Mouse (Mus musculus): ENCODE results near the gene Camk1d. TPM values are rescaled to one million over a fixed set of nuclear protein-coding genes. Genes with fewer than 3 reads are reported as not detected.
"Not testable (repeated sequence)": the region's sequence is repeated elsewhere in the genome, so short reads cannot be mapped to it uniquely, and the experiment has no call there.

The Camk1d gene
- polyA plus RNA-seq, 1 experiment from 2014 or later = 3.1 TPM

DNA sequence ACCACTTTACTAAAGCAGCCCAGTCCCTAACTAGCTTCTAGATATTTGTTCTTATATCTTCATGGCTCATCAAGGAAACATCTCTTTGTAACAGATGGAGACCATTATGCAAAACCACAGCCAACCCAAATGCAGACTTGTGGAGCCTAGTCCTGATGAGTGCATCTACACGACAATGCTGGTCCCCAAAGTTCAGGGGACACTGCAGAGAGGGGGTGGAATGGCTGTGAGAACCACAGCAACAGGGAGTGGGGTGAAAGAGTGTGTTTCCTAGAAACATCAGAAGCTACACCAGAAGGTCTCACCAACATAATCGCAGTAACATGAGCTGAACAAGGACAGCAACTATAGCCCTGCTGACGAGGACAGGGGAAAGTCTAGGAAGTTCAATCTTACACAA is 152.9 kb downstream of the Camk1d start:
- WGBS = 84% methylated on average over 3 of the region's 3 CpGs
- Histone ChIP-seq H3K4me1 (replicated peaks) (no peaks in the 10 kb centered on the region), H3K27me3 (replicated peaks) (no peaks in the 10 kb centered on the region), H3K4me3 (no peak overlapping the region), H3K36me3 (no peaks in the 10 kb centered on the region), H3K4me2 (no peak overlapping the region), H3K9me3 (replicated peaks) (no peaks in the 10 kb centered on the region), H3K27ac (ENCODE audit: poor library complexity, severe bottlenecking) (no peak overlapping the region), H3K9ac (no peak overlapping the region)
- ATAC-seq (ENCODE audit: insufficient number of reproducible peaks, low FRiP score) = no peak

DNA sequence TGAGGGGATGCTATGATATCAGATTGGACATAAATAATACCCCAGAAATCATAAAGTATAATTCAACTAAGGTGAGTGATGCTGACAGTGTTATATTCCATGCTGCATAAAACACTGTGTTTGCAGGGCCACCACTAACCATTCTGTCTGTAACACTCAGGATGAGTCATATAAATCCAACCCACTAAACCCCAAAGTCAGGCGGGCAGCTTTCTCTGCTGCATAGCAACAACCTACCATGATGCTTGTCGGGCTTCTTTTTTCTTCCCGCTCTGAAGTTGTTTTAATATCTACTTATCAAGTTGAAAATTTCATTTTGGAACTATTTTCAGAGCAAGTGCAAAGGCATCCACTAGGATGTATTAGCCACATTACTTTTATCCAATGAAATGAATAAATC is 161.1 kb downstream of the Camk1d start:
- Histone ChIP-seq H3K9ac (no peak overlapping the region), H3K4me3 (no peak overlapping the region), H3K27ac (ENCODE audit: poor library complexity, severe bottlenecking) (no peak overlapping the region), H3K27me3 (replicated peaks) (no peaks in the 10 kb centered on the region), H3K4me1 (replicated peaks) (no peaks in the 10 kb centered on the region), H3K9me3 (replicated peaks) (no peaks in the 10 kb centered on the region), H3K4me2 (no peak overlapping the region), H3K36me3 (no peaks in the 10 kb centered on the region)
- no peak for ATAC-seq (ENCODE audit: insufficient number of reproducible peaks, low FRiP score)
- 81% methylated on average over 3 of the region's 3 CpGs for WGBS

DNA sequence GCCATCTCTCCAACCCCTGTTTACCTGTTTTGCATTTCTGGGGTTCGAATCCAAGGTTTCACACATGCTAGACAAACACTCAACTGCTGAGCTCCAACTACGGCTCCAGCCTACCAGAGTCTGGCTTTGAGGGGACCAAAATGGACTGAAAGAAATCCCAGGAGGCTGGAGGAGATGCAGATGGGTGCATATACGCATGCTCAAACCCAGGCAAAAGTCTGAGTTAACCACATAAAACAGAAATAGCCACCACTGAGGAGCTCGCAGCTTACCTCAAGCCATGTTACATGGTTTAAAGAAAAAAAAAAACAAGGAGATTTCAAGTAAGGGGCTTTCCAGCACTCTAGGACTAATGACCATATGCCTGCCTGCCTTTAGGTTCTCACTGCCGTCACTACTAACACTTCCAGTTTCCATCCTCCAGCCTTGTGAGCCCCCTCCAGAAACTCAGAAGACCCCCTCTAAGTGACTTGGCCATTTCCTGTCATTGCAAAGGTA is 162.5 kb downstream of the Camk1d start:
- no peaks in the 10 kb centered on the region for H3K27me3 ChIP-seq (replicated peaks)
- H3K27ac ChIP-seq (ENCODE audit: poor library complexity, severe bottlenecking) = no peak overlapping the region
- no peak for ATAC-seq (ENCODE audit: insufficient number of reproducible peaks, low FRiP score)
- H3K36me3 ChIP-seq = no peaks in the 10 kb centered on the region
- no peak overlapping the region for H3K4me2 ChIP-seq
- H3K9ac ChIP-seq = no peak overlapping the region
- WGBS = 81% methylated on average over 5 of the region's 5 CpGs
- H3K4me3 ChIP-seq = no peak overlapping the region
- no peaks in the 10 kb centered on the region for H3K4me1 ChIP-seq (replicated peaks)
- H3K9me3 ChIP-seq (replicated peaks) = no peaks in the 10 kb centered on the region

DNA sequence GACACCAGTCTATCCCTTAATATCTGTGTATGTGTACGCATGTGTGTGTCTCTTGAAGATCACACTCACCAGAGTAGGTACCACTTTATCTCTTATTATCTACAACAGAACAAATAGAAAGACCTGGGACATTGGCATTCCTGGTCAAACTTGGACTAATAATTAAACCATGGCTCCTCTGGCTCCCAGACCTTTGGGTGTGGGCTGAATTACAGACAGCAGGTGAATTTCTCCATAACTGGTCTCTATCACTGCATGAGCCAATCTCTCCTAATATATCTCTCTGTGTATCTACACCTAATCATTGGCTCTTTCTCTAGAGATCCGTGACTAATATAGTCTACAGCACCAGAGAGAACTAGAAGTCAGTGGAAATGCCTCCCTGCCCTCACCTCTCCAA is 165.0 kb downstream of the Camk1d start:
- Histone ChIP-seq H3K27ac (ENCODE audit: poor library complexity, severe bottlenecking) (no peak overlapping the region), H3K4me2 (no peak overlapping the region), H3K4me1 (replicated peaks) (no peaks in the 10 kb centered on the region), H3K4me3 (no peak overlapping the region), H3K36me3 (no peaks in the 10 kb centered on the region), H3K9ac (no peak overlapping the region), H3K9me3 (replicated peaks) (no peaks in the 10 kb centered on the region), H3K27me3 (replicated peaks) (no peaks in the 10 kb centered on the region)
- WGBS = 74% methylated on average over 2 of the region's 2 CpGs
- no peak for ATAC-seq (ENCODE audit: insufficient number of reproducible peaks, low FRiP score)

DNA sequence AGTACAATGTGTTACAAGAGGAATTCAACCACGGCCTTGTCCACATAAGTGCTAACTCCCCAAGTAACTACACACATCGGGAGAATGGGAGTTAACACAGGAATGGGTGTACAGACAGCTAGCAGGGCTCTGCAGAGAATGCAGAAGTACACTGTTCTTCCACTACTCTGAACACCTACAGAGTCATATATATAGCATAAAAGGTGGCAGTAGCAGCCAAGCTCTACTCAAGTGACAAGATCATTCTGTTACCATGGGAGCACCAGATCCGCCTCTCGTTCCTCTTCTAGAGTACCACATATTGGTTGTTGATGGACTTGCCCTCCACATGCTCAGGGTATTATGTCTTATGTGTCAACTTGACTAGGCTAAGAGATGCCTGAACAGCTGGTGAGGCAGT is 165.4 kb downstream of the Camk1d start:
- no peaks in the 10 kb centered on the region for H3K9me3 ChIP-seq (replicated peaks)
- no peak overlapping the region for H3K9ac ChIP-seq
- WGBS = 87% methylated on average over 4 of the region's 4 CpGs
- no peak for ATAC-seq (ENCODE audit: insufficient number of reproducible peaks, low FRiP score)
- no peak overlapping the region for H3K4me3 ChIP-seq
- H3K4me1 ChIP-seq (replicated peaks) = no peaks in the 10 kb centered on the region
- no peaks in the 10 kb centered on the region for H3K27me3 ChIP-seq (replicated peaks)
- no peak overlapping the region for H3K4me2 ChIP-seq
- H3K36me3 ChIP-seq = no peaks in the 10 kb centered on the region
- H3K27ac ChIP-seq (ENCODE audit: poor library complexity, severe bottlenecking) = no peak overlapping the region

DNA sequence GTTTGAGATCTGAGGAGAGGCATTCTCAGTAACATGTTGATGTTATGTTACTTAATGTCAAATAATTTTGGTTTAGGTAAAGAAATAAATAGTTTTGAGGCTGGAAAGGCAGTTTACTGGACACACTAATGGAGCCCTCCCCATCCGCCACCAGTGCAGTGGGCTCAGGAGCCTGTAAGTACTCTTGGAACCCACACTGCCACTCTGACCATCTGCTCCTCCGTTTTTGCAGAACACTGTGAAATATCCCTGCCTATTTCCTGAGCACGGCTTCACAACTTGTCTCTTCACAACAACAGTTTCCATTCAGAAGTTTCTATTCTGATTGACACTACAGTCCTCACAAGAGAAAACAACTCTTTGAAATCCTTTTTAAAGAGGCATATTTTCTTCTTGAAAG is 173.4 kb downstream of the Camk1d start:
- no peak overlapping the region for H3K4me3 ChIP-seq
- no peaks in the 10 kb centered on the region for H3K36me3 ChIP-seq
- 66% methylated on average over 3 of the region's 3 CpGs for WGBS

DNA sequence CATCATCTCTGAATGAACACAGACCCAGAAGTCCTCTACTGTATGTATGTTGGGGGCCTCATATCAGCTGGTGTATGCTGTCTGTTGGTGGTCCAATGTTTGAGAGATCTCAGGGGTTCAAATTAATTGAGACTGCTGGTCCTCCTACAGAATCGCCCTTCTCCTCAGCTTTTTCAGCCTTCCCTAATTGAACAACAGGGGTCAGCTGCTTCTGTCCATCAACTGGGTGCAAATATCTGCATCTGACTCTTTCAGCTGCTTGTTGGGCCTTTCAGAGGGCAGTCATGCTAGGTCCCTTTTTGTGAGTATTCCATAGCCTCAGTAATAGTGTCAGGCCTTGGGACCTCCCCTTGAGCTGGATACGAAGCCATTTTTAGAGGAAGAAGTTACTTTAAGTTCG is 174.4 kb downstream of the Camk1d start:
- not testable (repeated sequence) for H3K27ac ChIP-seq (ENCODE audit: poor library complexity, severe bottlenecking); H3K9ac ChIP-seq; H3K36me3 ChIP-seq; ATAC-seq (ENCODE audit: insufficient number of reproducible peaks, low FRiP score); H3K4me3 ChIP-seq; H3K4me1 ChIP-seq (replicated peaks); H3K27me3 ChIP-seq (replicated peaks); H3K9me3 ChIP-seq (replicated peaks); H3K4me2 ChIP-seq
- 74% methylated on average over 3 of the region's 3 CpGs for WGBS

More for the DNA sequence above, 173.4 kb downstream of the Camk1d start:
- H3K27me3 ChIP-seq (replicated peaks) = no peaks in the 10 kb centered on the region
- H3K4me1 ChIP-seq (replicated peaks) = no peaks in the 10 kb centered on the region
- no peak overlapping the region for H3K27ac ChIP-seq (ENCODE audit: poor library complexity, severe bottlenecking)
- H3K9me3 ChIP-seq (replicated peaks) = no peaks in the 10 kb centered on the region
- H3K9ac ChIP-seq = no peak overlapping the region
- no peak for ATAC-seq (ENCODE audit: insufficient number of reproducible peaks, low FRiP score)
- no peak overlapping the region for H3K4me2 ChIP-seq

DNA sequence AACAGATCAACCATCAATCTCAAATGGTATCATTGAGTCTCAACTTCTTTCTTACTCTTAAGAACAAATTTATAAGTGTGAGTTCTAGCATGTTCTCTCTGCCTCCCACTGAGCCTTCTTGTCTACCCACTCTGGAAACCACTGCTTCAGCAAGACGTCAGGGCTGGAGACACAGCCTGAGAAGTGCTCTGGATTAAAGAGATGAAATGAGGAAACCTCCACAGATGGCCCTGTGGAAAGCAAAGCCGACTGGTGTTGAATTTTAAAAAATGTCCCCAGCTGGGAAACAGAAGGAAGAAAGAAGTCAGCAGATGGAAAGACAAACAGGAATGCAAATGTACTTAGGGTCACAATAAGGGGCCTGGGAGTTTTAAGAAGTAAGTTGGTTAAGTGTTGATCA is 180.4 kb downstream of the Camk1d start:
- H3K27me3 ChIP-seq (replicated peaks) = no peaks in the 10 kb centered on the region
- H3K9me3 ChIP-seq (replicated peaks) = 0 out of 2 replicates have a peak, but pooled peaks cover 3% of the 10 kb centered on the region
- H3K4me1 ChIP-seq (replicated peaks) = no peaks in the 10 kb centered on the region
- ATAC-seq (ENCODE audit: insufficient number of reproducible peaks, low FRiP score) = no peak
- 66% methylated on average over 2 of the region's 2 CpGs for WGBS
- H3K9ac ChIP-seq = no peak overlapping the region
- H3K4me3 ChIP-seq = no peak overlapping the region
- H3K27ac ChIP-seq (ENCODE audit: poor library complexity, severe bottlenecking) = no peak overlapping the region
- H3K36me3 ChIP-seq = no peaks in the 10 kb centered on the region
- no peak overlapping the region for H3K4me2 ChIP-seq

DNA sequence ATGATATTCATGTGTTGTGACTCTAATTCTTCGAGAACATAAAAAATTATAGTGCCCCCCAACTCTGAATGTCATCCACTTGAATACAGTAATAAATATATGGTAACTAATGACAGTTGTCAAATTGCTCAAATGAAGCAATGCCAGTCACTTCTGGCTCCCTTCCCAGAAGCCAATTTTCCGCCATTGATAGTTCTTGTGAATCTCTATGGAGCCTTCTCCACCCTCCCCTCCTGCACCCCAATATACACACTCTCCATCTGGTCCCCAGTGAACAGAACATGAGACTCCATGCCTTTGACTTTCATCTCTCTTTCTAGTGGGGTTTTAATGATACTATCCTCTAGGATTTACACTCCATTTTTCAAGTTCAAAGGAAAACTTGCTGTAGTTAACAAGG is 184.3 kb downstream of the Camk1d start:
- Histone ChIP-seq H3K9ac (no peak overlapping the region), H3K9me3 (replicated peaks) (0 out of 2 replicates have a peak, but pooled peaks cover 5% of the 10 kb centered on the region), H3K36me3 (no peaks in the 10 kb centered on the region), H3K4me1 (replicated peaks) (no peaks in the 10 kb centered on the region), H3K27me3 (replicated peaks) (no peaks in the 10 kb centered on the region), H3K4me3 (no peak overlapping the region), H3K27ac (ENCODE audit: poor library complexity, severe bottlenecking) (no peak overlapping the region), H3K4me2 (no peak overlapping the region)
- ATAC-seq (ENCODE audit: insufficient number of reproducible peaks, low FRiP score) = no peak
- 65% methylated on average over 2 of the region's 2 CpGs for WGBS

DNA sequence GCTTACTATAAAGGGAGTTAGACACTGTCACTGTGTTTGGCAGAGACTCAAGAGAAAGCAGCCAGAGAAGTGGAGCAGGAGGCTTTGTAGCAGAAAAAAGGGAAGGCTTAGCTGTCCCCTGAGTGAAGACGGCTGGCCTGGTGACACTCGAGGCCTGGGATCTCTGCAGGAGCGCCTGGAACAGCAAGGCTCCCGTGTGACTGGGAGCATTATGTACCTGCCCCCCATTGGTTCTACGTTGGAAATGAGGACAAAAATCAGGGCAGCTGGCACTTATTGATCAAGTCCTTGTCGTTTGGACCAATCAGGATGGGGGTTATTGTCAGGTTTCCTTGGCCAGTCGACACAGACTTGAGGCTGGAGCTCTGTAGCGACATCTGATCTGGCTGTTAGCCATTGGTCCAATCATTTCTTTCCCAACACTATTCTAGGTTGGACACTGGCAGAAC is 195.1 kb downstream of the Camk1d start:
- no peaks in the 10 kb centered on the region for H3K4me1 ChIP-seq (replicated peaks)
- H3K4me3 ChIP-seq = no peak overlapping the region
- no peak overlapping the region for H3K27ac ChIP-seq (ENCODE audit: poor library complexity, severe bottlenecking)
- H3K9me3 ChIP-seq (replicated peaks) = peaks cover 1% of the 10 kb centered on the region
- no peak overlapping the region for H3K4me2 ChIP-seq
- no peaks in the 10 kb centered on the region for H3K36me3 ChIP-seq
- 45% methylated on average over 8 of the region's 8 CpGs for WGBS
- no peak for ATAC-seq (ENCODE audit: insufficient number of reproducible peaks, low FRiP score)
- H3K9ac ChIP-seq = no peak overlapping the region
- H3K27me3 ChIP-seq (replicated peaks) = no peaks in the 10 kb centered on the region

DNA sequence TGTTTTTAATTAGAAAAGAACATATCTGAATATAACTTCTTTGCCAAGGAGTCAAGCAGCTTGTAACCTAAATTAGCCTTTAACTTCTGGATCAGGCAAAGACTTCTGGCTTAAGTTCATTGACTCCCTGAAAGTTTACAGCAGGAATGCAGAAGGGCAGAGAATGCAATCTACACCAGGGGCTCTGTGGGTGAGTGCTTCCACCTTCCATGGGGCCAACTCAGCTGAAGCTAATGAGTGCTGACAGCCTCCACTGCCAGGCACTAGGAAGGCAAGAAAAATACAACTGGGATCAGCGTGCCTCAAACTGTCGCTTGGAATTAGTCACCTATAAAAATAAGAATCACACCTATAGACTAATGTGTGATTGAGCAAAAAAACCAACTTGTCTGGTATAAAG is 199.2 kb downstream of the Camk1d start:
- ATAC-seq (ENCODE audit: insufficient number of reproducible peaks, low FRiP score) = no peak

DNA sequence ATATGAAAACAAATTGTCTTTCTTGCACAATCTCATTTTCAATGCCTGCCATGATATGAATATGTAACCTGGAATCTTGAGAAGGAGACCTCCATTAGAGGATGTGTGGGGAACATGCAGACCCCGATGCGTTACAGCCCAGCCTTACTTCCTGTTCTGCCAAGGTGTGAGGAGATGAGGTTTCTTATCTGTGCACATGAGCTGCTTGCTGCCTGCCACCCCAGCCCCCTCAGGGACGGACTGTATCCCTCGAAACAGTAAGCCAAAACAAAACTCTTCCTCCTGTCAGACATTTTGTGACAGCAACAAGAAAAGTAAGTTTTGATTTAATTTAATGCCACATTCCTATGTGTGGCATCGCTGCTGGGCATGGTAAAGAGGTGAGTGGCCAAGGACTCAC is 200.2 kb downstream of the Camk1d start:
- Histone ChIP-seq H3K4me3 (no peak overlapping the region), H3K9me3 (replicated peaks) (peaks cover 4% of the 10 kb centered on the region), H3K27me3 (replicated peaks) (no peaks in the 10 kb centered on the region), H3K4me2 (no peak overlapping the region), H3K27ac (ENCODE audit: poor library complexity, severe bottlenecking) (no peak overlapping the region), H3K36me3 (no peaks in the 10 kb centered on the region), H3K9ac (no peak overlapping the region), H3K4me1 (replicated peaks) (no peaks in the 10 kb centered on the region)
- 81% methylated on average over 5 of the region's 5 CpGs for WGBS
- ATAC-seq (ENCODE audit: insufficient number of reproducible peaks, low FRiP score) = no peak

More for the DNA sequence above, 199.2 kb downstream of the Camk1d start:
- H3K27ac ChIP-seq (ENCODE audit: poor library complexity, severe bottlenecking) = no peak overlapping the region
- no peak overlapping the region for H3K4me3 ChIP-seq
- H3K27me3 ChIP-seq (replicated peaks) = no peaks in the 10 kb centered on the region
- 46% methylated on average over 2 of the region's 2 CpGs for WGBS
- H3K4me2 ChIP-seq = no peak overlapping the region
- H3K36me3 ChIP-seq = no peaks in the 10 kb centered on the region
- H3K4me1 ChIP-seq (replicated peaks) = no peaks in the 10 kb centered on the region
- H3K9ac ChIP-seq = no peak overlapping the region
- peaks cover 4% of the 10 kb centered on the region for H3K9me3 ChIP-seq (replicated peaks)

Measured in heart, embryonic 12.5 days (tissue).